Mouse (Mus musculus) midbrain, embryonic 16.5 days (tissue): ENCODE results near the gene Aasdh. TPM values are rescaled to one million over a fixed set of nuclear protein-coding genes. Genes with fewer than 3 reads are reported as not detected.

Experiments used
- ATAC-seq: fragments of 200-750 bp; cut with Nextera tagmentation; 2 replicates; pipeline ENCODE4 v1.8.0; 2017; ENCODE audit warnings: moderate TSS enrichment
- H3K27ac ChIP-seq: fragments of 300-500 bp; sonication (generic); 2 replicates; pipeline ENCODE4 v1.5.1; 2014; ENCODE audit warnings: mild to moderate bottlenecking, low read length, mixed read lengths
- H3K27me3 ChIP-seq: fragments of 300-500 bp; sonication (generic); 2 replicates; pipeline ENCODE4 v1.6.1; 2014; ENCODE audit warnings: low read depth, low read length, mixed read lengths; ENCODE audit not compliant: control insufficient read depth, insufficient read depth
- H3K36me3 ChIP-seq: fragments of 300-500 bp; sonication (generic); 2 replicates; pipeline ENCODE4 v1.6.1; 2014; ENCODE audit warnings: mild to moderate bottlenecking, low read length, moderate library complexity, mixed read lengths; ENCODE audit not compliant: control insufficient read depth, insufficient read depth
- H3K4me1 ChIP-seq: fragments of 300-500 bp; sonication (generic); 2 replicates; pipeline ENCODE4 v1.6.1; 2014; ENCODE audit warnings: mild to moderate bottlenecking, low read length, mixed read lengths; ENCODE audit not compliant: control insufficient read depth, insufficient read depth
- H3K4me2 ChIP-seq: fragments of 300-500 bp; sonication (generic); 2 replicates; pipeline ENCODE4 v1.6.1; 2014; ENCODE audit warnings: mild to moderate bottlenecking, low read length, mixed read lengths
- H3K4me3 ChIP-seq: fragments of 300-500 bp; sonication (generic); 2 replicates; pipeline ENCODE4 v1.5.1; 2014; ENCODE audit warnings: low read depth, mild to moderate bottlenecking, low read length, moderate library complexity, mixed read lengths
- H3K9ac ChIP-seq: fragments of 300-500 bp; sonication (generic); 2 replicates; pipeline ENCODE4 v1.6.1; 2014; ENCODE audit warnings: low read depth, low read length, mixed read lengths
- H3K9me3 ChIP-seq: fragments of 300-500 bp; sonication (generic); replicated peaks from 2 replicates; pipeline ENCODE4 v1.6.1; 2014; ENCODE audit warnings: mild to moderate bottlenecking, low read length, mixed read lengths; ENCODE audit not compliant: control insufficient read depth, poor library complexity, severe bottlenecking
- WGBS: fragments of 180-500 bp; shearing (Covaris S2); extraction: QIAGEN DNeasy Blood & Tissue Kit; methylation state at CpG from one replicate; pipeline ENCODE4 v1.1.7; 2014; 5-methylcytosine and 5-hydroxymethylcytosine counted together
- polyA plus RNA-seq: library from polyadenylated mRNA; unstranded; fragments of >200 nt; fragmentation: Nextera tagmentation; extraction: Ambion mirVana; gene quantifications from 2 replicates; pipeline ENCODE4 v1.2.1, GENCODE M21; 2015

Aasdh gene
- polyA plus RNA-seq, 1 experiment from 2014 or later, result 20.7 TPM

DNA sequence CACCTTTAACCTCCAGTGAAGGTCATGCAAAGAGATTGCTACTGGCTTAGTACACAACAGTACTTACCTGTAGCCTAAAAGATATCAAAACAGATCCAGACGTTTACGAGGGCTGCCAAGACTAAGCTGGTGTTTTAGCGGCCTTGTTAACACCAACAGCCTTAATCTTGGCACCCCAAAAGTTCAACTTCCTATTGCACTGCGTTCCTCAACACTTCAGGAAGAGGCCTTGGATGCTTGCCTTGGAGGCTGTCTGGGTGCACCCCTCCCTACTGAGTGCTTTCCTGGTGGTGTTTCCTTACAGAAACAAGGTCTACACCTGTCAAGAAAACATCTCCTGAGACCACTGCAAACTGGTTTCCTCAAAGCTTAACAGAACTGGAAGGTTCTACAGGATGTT, 41.8 kb upstream of the Aasdh start:
- Histone ChIP-seq H3K27ac (no peak overlapping the region), H3K27me3 (no peaks in the 10 kb centered on the region), H3K9me3 (no peaks in the 10 kb centered on the region), H3K4me3 (no peak overlapping the region), H3K4me1 (peaks cover 14% of the 10 kb centered on the region), H3K36me3 (no peaks in the 10 kb centered on the region), H3K9ac (no peak overlapping the region), H3K4me2 (no peak overlapping the region)
- ATAC-seq, result no peak
- 92% methylated on average over 4 of the region's 4 CpGs for WGBS

DNA sequence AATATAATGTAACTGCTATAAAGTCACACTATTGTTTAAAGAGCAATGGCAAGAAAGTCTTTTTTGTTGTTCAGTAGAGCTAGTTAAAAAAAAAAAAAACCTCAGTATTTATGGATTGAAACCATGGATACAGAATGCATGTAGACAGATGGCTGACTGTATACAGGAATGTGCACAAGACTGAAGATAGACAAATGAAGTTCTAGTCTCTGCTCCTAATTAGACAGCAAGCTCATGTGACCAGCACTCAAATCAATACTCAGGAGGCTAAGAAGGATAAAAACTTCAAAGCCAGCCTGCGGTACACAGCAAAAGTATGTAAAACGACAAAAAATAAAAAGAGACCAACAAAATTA, 40.3 kb upstream of the Aasdh start:
- Histone ChIP-seq H3K4me1 (peaks cover 12% of the 10 kb centered on the region), H3K4me2 (no peak overlapping the region), H3K27ac (no peak overlapping the region), H3K36me3 (no peaks in the 10 kb centered on the region), H3K9ac (no peak overlapping the region), H3K27me3 (no peaks in the 10 kb centered on the region), H3K9me3 (no peaks in the 10 kb centered on the region), H3K4me3 (no peak overlapping the region)
- 72% methylated on average over 2 of the region's 2 CpGs for WGBS
- ATAC-seq, result no peak

DNA sequence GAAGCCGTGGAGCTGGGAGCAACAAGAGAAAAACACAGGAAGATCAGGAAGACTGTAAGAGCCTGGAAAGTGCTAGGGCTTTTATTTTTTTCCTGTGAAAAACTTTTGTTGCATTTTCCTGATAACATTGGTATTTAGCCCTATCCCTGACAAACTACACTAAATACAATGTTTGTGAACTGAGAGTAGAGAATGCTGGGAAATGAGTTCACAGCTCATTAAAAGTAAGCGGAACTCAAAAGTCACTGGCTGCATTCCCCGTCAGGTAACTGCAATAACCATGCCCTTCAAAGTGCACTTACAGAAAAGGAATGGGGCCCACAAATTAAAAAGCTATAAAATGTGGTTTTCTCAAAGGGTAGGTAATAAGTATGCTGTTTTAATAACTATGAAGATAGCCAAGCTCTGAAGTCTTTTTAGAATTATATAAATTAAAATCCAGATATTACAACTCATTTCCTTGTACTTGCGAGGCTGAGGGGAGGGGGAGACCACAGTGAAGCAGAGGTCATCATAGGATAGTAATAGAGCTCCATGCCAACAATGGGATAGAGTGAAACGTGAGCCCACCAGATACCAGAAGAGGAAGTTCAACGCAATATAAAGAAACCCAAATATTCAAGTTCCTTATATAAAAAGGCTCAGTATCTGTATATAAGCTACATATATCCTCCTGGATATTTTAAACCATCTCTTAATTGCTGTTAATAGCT, 39.8 kb upstream of the Aasdh start:
- Histone ChIP-seq H3K4me3 (no peak overlapping the region), H3K36me3 (no peaks in the 10 kb centered on the region), H3K4me1 (peaks cover 8% of the 10 kb centered on the region), H3K9me3 (no peaks in the 10 kb centered on the region), H3K9ac (no peak overlapping the region), H3K27ac (no peak overlapping the region), H3K4me2 (no peak overlapping the region), H3K27me3 (no peaks in the 10 kb centered on the region)
- 79% methylated on average over 6 of the region's 6 CpGs for WGBS
- no peak for ATAC-seq

DNA sequence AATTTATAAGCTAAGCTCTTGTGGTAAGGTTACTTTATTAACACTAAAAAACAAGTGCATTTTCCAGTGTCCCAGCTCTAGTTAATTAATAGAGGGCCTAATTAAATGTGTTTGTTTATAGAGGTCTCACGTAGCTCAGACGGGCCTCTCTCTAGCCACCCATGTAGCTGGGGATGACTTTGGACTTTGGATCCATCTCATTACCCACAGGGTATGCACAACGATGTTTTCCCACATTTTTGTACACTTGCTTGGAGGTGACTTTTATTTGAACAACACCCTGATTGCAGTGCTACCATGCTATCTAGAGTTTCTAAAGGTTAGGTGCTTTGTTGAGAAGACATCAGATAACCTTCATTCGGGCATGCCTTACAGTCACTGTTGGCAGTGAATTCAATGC, 37.2 kb upstream of the Aasdh start:
- H3K4me2 ChIP-seq, result no peak overlapping the region
- no peak overlapping the region for H3K4me3 ChIP-seq
- H3K9me3 ChIP-seq, result no peaks in the 10 kb centered on the region
- no peaks in the 10 kb centered on the region for H3K27me3 ChIP-seq
- no peak overlapping the region for H3K9ac ChIP-seq
- 0 out of 2 replicates have a peak, but pooled peaks cover 2% of the 10 kb centered on the region for H3K4me1 ChIP-seq
- no peaks in the 10 kb centered on the region for H3K36me3 ChIP-seq
- WGBS, result 96% methylated on average over 4 of the region's 4 CpGs
- H3K27ac ChIP-seq, result no peak overlapping the region
- ATAC-seq, result no peak

DNA sequence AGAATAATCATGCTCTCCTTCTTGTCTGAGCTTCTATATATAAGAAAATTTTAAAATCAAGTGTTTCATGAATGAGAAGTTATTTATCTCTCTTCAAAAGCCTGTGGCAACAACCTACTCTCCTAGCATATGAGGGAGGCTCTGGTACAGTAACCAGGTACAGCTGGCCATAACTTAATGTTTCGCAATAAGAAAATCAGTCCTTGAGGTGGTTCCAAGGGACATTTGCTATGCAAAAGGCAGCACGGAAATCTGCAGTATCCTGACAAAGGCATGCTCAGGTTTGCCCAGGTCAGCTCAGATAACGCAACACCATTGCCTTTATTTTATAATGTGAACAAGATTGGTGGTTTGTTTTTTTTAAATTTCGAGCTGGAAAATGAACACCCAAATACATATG, 36.7 kb upstream of the Aasdh start:
- Histone ChIP-seq H3K27ac (no peak overlapping the region), H3K4me1 (no peaks in the 10 kb centered on the region), H3K9me3 (no peaks in the 10 kb centered on the region), H3K36me3 (no peaks in the 10 kb centered on the region), H3K4me2 (no peak overlapping the region), H3K4me3 (no peak overlapping the region), H3K9ac (no peak overlapping the region), H3K27me3 (no peaks in the 10 kb centered on the region)
- WGBS, result 92% methylated on average over 4 of the region's 4 CpGs
- no peak for ATAC-seq

DNA sequence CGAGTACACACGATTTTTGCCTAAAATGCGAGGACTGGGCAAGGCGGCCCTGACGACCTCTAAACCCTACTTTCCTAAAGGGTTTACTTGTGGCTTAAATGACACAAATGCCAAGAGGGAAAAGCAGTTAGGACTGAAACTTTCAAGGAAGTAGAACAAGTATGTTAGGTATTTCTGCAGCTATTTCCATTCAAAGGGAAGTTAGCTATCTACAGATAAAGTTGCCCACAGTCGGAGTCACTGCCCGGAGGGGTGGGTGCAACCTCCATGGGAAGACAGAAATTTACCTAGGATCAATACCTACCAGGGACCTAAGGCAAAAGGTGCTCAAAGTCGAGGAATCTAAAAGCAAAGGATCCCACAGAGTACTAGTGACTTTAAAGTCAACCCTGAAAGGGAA, 34.4 kb upstream of the Aasdh start:
- ATAC-seq, result no peak
- Histone ChIP-seq H3K4me3 (no peak overlapping the region), H3K4me2 (no peak overlapping the region), H3K27me3 (no peaks in the 10 kb centered on the region), H3K9ac (no peak overlapping the region), H3K9me3 (no peaks in the 10 kb centered on the region), H3K36me3 (no peaks in the 10 kb centered on the region), H3K4me1 (no peaks in the 10 kb centered on the region), H3K27ac (no peak overlapping the region)
- WGBS, result 97% methylated on average over 8 of the region's 8 CpGs

DNA sequence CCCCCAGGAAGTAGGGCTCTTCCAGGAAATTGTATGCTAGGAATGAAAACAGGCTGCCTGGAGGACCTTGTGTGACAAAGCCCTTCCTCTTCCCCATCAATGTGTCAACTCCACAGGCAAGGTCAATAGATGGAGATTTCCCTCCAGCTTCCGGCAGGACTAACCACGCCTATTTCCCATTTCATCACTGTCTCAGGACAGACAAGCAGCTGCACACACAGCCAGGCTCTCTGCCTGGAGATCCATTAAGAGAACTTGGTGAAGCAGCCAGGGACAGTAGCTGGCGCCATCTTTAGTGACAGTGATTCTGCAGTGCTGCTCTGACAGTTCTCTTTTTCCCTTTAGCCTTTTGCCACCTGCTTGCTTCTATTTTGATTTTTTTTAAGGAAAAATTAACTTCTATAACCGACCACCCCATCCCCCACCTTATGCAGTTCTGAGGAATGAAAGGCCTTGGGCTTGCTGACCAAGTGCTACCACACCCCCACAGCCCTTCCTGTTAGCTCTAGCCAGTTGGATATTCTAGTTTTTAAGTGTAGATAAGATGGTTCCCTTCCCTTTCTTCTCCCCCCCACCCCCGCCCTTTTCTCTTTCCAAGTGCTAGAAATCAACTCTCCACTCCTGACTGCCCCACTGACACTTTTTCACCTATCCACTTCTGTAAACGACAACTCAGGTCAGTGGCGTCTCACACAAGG, 24.0 kb upstream of the Aasdh start:
- 93% methylated on average over 7 of the region's 7 CpGs for WGBS
- H3K9me3 ChIP-seq, result peaks cover 5% of the 10 kb centered on the region; the same call in 1 of the 2 replicates
- H3K4me2 ChIP-seq, result no peak overlapping the region
- H3K4me1 ChIP-seq, result no peaks in the 10 kb centered on the region
- peaks cover 10% of the 10 kb centered on the region for H3K36me3 ChIP-seq
- no peaks in the 10 kb centered on the region for H3K27me3 ChIP-seq
- no peak overlapping the region for H3K27ac ChIP-seq
- ATAC-seq, result no peak
- no peak overlapping the region for H3K4me3 ChIP-seq
- no peak overlapping the region for H3K9ac ChIP-seq

DNA sequence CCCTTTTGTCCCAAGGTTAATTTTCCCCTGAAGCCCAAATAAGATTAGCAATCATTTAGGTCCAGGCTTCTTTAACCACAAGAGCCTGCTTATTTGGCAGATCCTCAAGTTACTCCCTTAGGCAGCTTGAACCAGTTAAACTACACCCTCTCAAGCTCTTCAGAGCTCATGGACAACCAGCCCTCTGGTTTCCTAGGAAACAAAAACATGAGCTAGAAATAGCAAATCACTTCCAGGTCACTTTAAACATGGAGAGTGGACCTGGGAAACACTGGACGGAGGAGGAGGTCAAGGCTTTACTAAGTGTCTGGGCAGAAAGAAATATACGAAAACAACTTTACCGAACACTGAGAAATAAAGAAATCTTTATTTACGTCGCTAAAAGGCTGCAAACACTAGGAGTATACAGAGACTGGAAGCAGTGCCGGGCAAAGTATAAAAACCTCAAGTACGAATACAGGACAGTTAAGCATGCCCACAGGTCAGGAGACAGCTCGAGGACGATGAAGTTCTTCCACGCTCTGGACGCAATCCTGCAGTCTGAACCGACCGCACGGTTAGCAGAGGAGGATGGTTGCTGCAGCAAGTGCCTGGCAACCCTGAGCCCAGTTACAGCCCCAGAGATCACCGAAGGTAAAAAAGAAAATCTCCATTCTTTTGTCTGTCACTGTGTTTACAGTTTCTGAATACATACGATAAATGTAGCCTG, 23.0 kb upstream of the Aasdh start:
- no peak overlapping the region for H3K27ac ChIP-seq
- 86% methylated on average over 16 of the region's 16 CpGs for WGBS
- no peaks in the 10 kb centered on the region for H3K27me3 ChIP-seq
- ATAC-seq, result no peak
- peaks cover 5% of the 10 kb centered on the region; the same call in 1 of the 2 replicates for H3K9me3 ChIP-seq
- H3K9ac ChIP-seq, result no peak overlapping the region
- H3K4me3 ChIP-seq, result no peak overlapping the region
- H3K4me1 ChIP-seq, result no peaks in the 10 kb centered on the region
- H3K4me2 ChIP-seq, result no peak overlapping the region
- peaks cover 10% of the 10 kb centered on the region for H3K36me3 ChIP-seq

DNA sequence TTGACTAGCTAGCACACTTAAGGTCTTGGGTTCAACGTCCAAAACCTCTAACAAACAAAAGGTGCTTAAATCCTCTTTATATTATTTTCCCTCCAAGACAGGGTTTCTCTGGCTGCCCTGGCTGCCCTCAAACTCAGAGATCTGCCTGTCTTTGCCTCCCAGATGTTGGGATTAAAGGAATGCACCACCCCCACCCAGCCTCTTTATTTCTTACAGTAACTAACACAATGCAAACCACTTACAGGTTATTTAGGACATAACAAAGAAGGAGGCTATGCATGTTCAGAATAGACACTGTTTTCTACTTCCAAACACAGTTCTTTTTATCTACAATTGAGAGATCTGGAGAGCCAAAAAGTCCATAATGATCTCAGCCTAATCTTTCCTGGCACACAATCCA, 19.0 kb upstream of the Aasdh start:
- 66% methylated on average over 1 of the region's 1 CpGs for WGBS
- no peak overlapping the region for H3K4me2 ChIP-seq
- no peak overlapping the region for H3K4me3 ChIP-seq
- H3K9me3 ChIP-seq, result peaks cover 5% of the 10 kb centered on the region; the same call in 1 of the 2 replicates
- no peak overlapping the region for H3K9ac ChIP-seq
- H3K4me1 ChIP-seq, result no peaks in the 10 kb centered on the region
- H3K27ac ChIP-seq, result no peak overlapping the region
- no peaks in the 10 kb centered on the region for H3K27me3 ChIP-seq
- peaks cover 10% of the 10 kb centered on the region for H3K36me3 ChIP-seq
- ATAC-seq, result no peak
